Mouse (Mus musculus): Measurements from ENCODE around the gene Rpain. TPM values are rescaled to one million over a fixed set of nuclear protein-coding genes. Genes with fewer than 3 reads are reported as not detected.

The Rpain gene
- total RNA-seq, 4 experiments from 2014 or later = 29.7 to 44.8 (median 37.6) TPM

- peak; percentile 89 to 93 for DNase-seq (ENCODE audit: low spot score in 2 of 2)
These were observed 12.7 kb downstream of the Rpain start, which contains the start of gene C1qbp for GRCm38 (mm10) chr11:70982557-70983228. C1qbp (minus strand) TSS chr11:70983026.

- DNase-seq (ENCODE audit: low spot score in 2 of 2) = peak in 1 of 2 experiments; percentile 28
These were observed 31.2 kb downstream of the Rpain start for GRCm38 (mm10) chr11:71001167-71001566.

- DNase-seq (ENCODE audit: low spot score in 2 of 2) = no peak
These were observed 33.8 kb downstream of the Rpain start for GRCm38 (mm10) chr11:71003611-71004315.

- DNase-seq (ENCODE audit: low spot score in 2 of 2) = peak; percentile 85 to 97
These were observed 34.3 kb downstream of the Rpain start, which contains the start of gene Dhx33 for GRCm38 (mm10) chr11:71004316-71004773. Dhx33 (minus strand) TSS chr11:71004437.

GRCm38 (mm10) chr11:71005046-71005445 is 35.0 kb downstream of the Rpain start:
- DNase-seq (ENCODE audit: low spot score in 2 of 2) = no peak

GRCm38 (mm10) chr11:71007026-71007425 is 37.0 kb downstream of the Rpain start:
- DNase-seq (ENCODE audit: low spot score in 2 of 2) = no peak

- no peak for DNase-seq (ENCODE audit: low spot score in 2 of 2)
These were observed 37.8 kb downstream of the Rpain start for GRCm38 (mm10) chr11:71007831-71008230.

- DNase-seq (ENCODE audit: low spot score in 2 of 2) = no peak
These were observed 38.3 kb downstream of the Rpain start for GRCm38 (mm10) chr11:71008321-71008720.

GRCm38 (mm10) chr11:71012743-71013142 is 42.7 kb downstream of the Rpain start:
- no peak for DNase-seq (ENCODE audit: low spot score in 2 of 2)

GRCm38 (mm10) chr11:71017051-71017450 is 47.0 kb downstream of the Rpain start:
- DNase-seq (ENCODE audit: low spot score in 2 of 2) = no peak

- DNase-seq (ENCODE audit: low spot score in 2 of 2) = peak in 1 of 2 experiments; percentile 27
These were observed 48.6 kb downstream of the Rpain start for GRCm38 (mm10) chr11:71018416-71019200.

- DNase-seq (ENCODE audit: low spot score in 2 of 2) = peak; percentile 95 to 100
These were observed 49.4 kb downstream of the Rpain start, which contains the start of the genes Mis12 and Derl2 for GRCm38 (mm10) chr11:71019201-71020068. Mis12 (plus strand) TSS chr11:71019611. Derl2 (minus strand) TSS chr11:71019841.

Other genes starting within 250 kb of the Rpain start
- gene Zfp3, start 206.0 kb upstream of the Rpain start, total RNA-seq (2022) = 10 to 100 TPM; 16.7 to 20.5 (median 20.0) TPM
- under 1 TPM in 1 of 4 experiments, not detected in 3; 0.53 TPM for gene Scimp, start 157.6 kb upstream of the Rpain start, total RNA-seq (2022)
- gene Rabep1, start 125.4 kb upstream of the Rpain start, total RNA-seq (2022) = 100 to 1,000 TPM; 123 to 128 (median 125) TPM
- 10 to 100 TPM; 48.9 to 61.7 (median 56.8) TPM for gene Nup88, start 240 bp upstream of the Rpain start, total RNA-seq (2022)
- gene C1qbp, start 12.8 kb downstream of the Rpain start, total RNA-seq (2022) = 100 to 1,000 TPM; 104 to 113 (median 108) TPM
- 10 to 100 TPM; 25.7 to 28.6 (median 26.2) TPM for gene Dhx33, start 34.2 kb downstream of the Rpain start, total RNA-seq (2022)
- gene Mis12, start 49.4 kb downstream of the Rpain start, total RNA-seq (2022) = 10 to 100 TPM; 16.8 to 21.3 (median 18.4) TPM
- 10 to 100 TPM; 22.0 to 24.3 (median 23.4) TPM for gene Derl2, start 49.6 kb downstream of the Rpain start, total RNA-seq (2022)
- 100 to 1,000 TPM; 273 to 287 (median 277) TPM for gene 6330403K07Rik, start 63.3 kb downstream of the Rpain start, total RNA-seq (2022)
- gene Nlrp1a, start 174.5 kb downstream of the Rpain start, total RNA-seq (2022) = 1 to 10 TPM in 1 of 4 experiments, under 1 TPM in 3; 0.71 to 1.2 (median 0.78) TPM

All from left cerebral cortex, adult 8-10 months (tissue).